ENCODE assay signal across 9 mouse cellular contexts in genomic region chr8:111061688-111062071, GRCm38 (mm10). TPM values are rescaled to one million over a fixed set of nuclear protein-coding genes. Genes with fewer than 3 reads are reported as not detected.
DNase-seq lines count a peak whose midpoint lies in the region; ATAC-seq and TF ChIP-seq lines count a peak whose summit lies in the region.
"Had no signal": no experiment of that assay in that cellular context is flagged by ENCODE, and none has a peak within 500 bp of the region (broad histone marks: within the 10 kb centered on the region; RNA-seq: fewer than 3 reads in every experiment).

No protein-coding gene starts in this region.

- TF ChIP-seq POLR2A in small intestine, adult 2 months (IDR thresholded peaks at IDR 0.05; ENCODE audit: low read depth, low read length): no peak

- DNase-seq in gastrocnemius, adult 2 months: no peak
- DNase-seq in gastrocnemius, postnatal 10 days: no peak
- DNase-seq in right cerebral cortex, postnatal 10 days (ENCODE audit: low spot score in 2 of 2): no peak

- peaks cover 20% of the 10 kb centered on the region for H3K36me3 ChIP-seq in E14TG2a.4 (ENCODE audit: insufficient read depth, low read length)
- H3K36me3 ChIP-seq in limb, embryonic 13.5 days: peaks cover 9% of the 10 kb centered on the region; the same call in 1 of the 2 replicates
- no peaks in the 10 kb centered on the region for H3K36me3 ChIP-seq in small intestine, adult 2 months (ENCODE audit: control insufficient read depth, insufficient read depth, low read length)

- H3K27me3 ChIP-seq in E14TG2a.4 (ENCODE audit: insufficient read depth, low read length): peaks cover 25% of the 10 kb centered on the region
- no peaks in the 10 kb centered on the region for H3K27me3 ChIP-seq in limb, embryonic 13.5 days
- H3K27me3 ChIP-seq in small intestine, adult 2 months (ENCODE audit: control insufficient read depth, insufficient read depth, low read length): no peaks in the 10 kb centered on the region

- H3K27ac ChIP-seq in gastrocnemius, adult 2 months: peak overlapping the region; percentile 29; the same call in 1 of the 2 replicates
- peak overlapping the region; percentile 29; the same call in 1 of the 2 replicates for H3K27ac ChIP-seq in limb, embryonic 13.5 days
- H3K27ac ChIP-seq in small intestine, adult 2 months (ENCODE audit: insufficient read depth, low read depth, low read length): no peak overlapping the region

- peak overlapping the region; percentile 77 for H3K4me3 ChIP-seq in gastrocnemius, adult 2 months
- peak overlapping the region; percentile 85 for H3K4me3 ChIP-seq in E14TG2a.4 (replicated peaks; ENCODE audit: low read length)
- H3K4me3 ChIP-seq in limb, embryonic 13.5 days: peak overlapping the region; percentile 68
- H3K4me3 ChIP-seq in small intestine, adult 2 months (ENCODE audit: low read depth, low read length): peak overlapping the region; percentile 76

- no peak for TF ChIP-seq CTCF in gastrocnemius, adult 2 months (IDR thresholded peaks at IDR 0.05)
- TF ChIP-seq CTCF in E14TG2a.4 (conservative IDR thresholded peaks at IDR 0.05; ENCODE audit: low read length): no peak
- TF ChIP-seq CTCF in small intestine, adult 2 months (IDR thresholded peaks at IDR 0.05; ENCODE audit: extremely low read depth, insufficient read length, insufficient replicate concordance, low read depth, low read length): no peak

- ATAC-seq in erythroid progenitor cell, adult 5-6 weeks (replicated peaks; ENCODE audit: low FRiP score, poor library complexity, severe bottlenecking): peak; percentile 13; the same call in 1 of the 2 replicates
- no peak for ATAC-seq in limb, embryonic 13.5 days (ENCODE audit: low FRiP score, low read depth)
- no peak for ATAC-seq in cerebellum, adult (ENCODE audit: insufficient number of reproducible peaks, low FRiP score, low TSS enrichment)

- under 1% methylated on average over 14 of the region's 14 CpGs for WGBS in limb, embryonic 13.5 days
- WGBS in small intestine, adult 2 months: 2% methylated on average over 14 of the region's 14 CpGs

- H3K9ac ChIP-seq in limb, embryonic 13.5 days: peak overlapping the region; percentile 64

- intact Hi-C loops in gastrocnemius, adult 2 months (cut with DNase I): no loop called here

- H3K9me3 ChIP-seq in E14TG2a.4 (ENCODE audit: low read length): no peaks in the 10 kb centered on the region
- H3K9me3 ChIP-seq in limb, embryonic 13.5 days: no peaks in the 10 kb centered on the region

- peaks cover 56% of the 10 kb centered on the region for H3K4me1 ChIP-seq in E14TG2a.4 (replicated peaks; ENCODE audit: low read depth, low read length)
- H3K4me1 ChIP-seq in limb, embryonic 13.5 days: peaks cover 32% of the 10 kb centered on the region
- peaks cover 17% of the 10 kb centered on the region; the same call in 1 of the 2 replicates for H3K4me1 ChIP-seq in small intestine, adult 2 months (ENCODE audit: control insufficient read depth, insufficient read depth, insufficient read length, low read length)

- H3K4me2 ChIP-seq in limb, embryonic 13.5 days (replicated peaks): peak overlapping the region; percentile 83

RNA-seq across cellular contexts. Expression of gene Exosc6, which starts 5.5 kb away (rescaled TPM):
- total RNA-seq in gastrocnemius, adult 2 months (2021): not detected
- not detected for total RNA-seq in gastrocnemius, postnatal 10 days (2021)
- 8.4 TPM in 1 of 2 replicates, not detected in the other for total RNA-seq in erythroid progenitor cell, adult 5-6 weeks (2015; ENCODE audit: low replicate concordance)
- total RNA-seq in erythroid progenitor cell, adult 5-6 weeks (2017; ENCODE audit: low replicate concordance): not detected in 2 replicates
- polyA plus RNA-seq in limb, embryonic 13.5 days (2015; fragmentation: Nextera tagmentation; extraction: Ambion mirVana): 7.4 and 9.3 TPM in 2 replicates
- polyA plus RNA-seq in small intestine, adult 2 months (2012; rRNA removed): 23.6 and 25.8 TPM in 2 replicates
- polyA plus RNA-seq: large intestine, adult 2 months had no signal

RNA-seq across cellular contexts. Expression of gene Aars, which starts 28.7 kb away (rescaled TPM):
- total RNA-seq in gastrocnemius, adult 2 months (2021): 10 to 100 TPM; 50.5 to 54.2 TPM
- 10 to 100 TPM; 41.5 to 53.4 TPM for total RNA-seq in gastrocnemius, postnatal 10 days (2021)
- 56.2 and 58.0 TPM in 2 replicates for total RNA-seq in erythroid progenitor cell, adult 5-6 weeks (2015; ENCODE audit: low replicate concordance)
- 114 and 124 TPM in 2 replicates for total RNA-seq in erythroid progenitor cell, adult 5-6 weeks (2017; ENCODE audit: low replicate concordance)
- polyA plus RNA-seq in limb, embryonic 13.5 days (2015; fragmentation: Nextera tagmentation; extraction: Ambion mirVana): 53.8 and 54.5 TPM in 2 replicates
- polyA plus RNA-seq in small intestine, adult 2 months (2012; rRNA removed): 7.9 and 23.6 TPM in 2 replicates

RNA-seq across cellular contexts. Expression of gene Ddx19b, which starts 30.1 kb away (rescaled TPM):
- 10 to 100 TPM; 11.4 to 13.0 TPM for total RNA-seq in gastrocnemius, adult 2 months (2021)
- 10 to 100 TPM in 1 of 2 experiments, 1 to 10 TPM in 1; 9.9 to 10.4 TPM for total RNA-seq in gastrocnemius, postnatal 10 days (2021)
- 0.72 and 1.7 TPM in 2 replicates for total RNA-seq in erythroid progenitor cell, adult 5-6 weeks (2015; ENCODE audit: low replicate concordance)
- total RNA-seq in erythroid progenitor cell, adult 5-6 weeks (2017; ENCODE audit: low replicate concordance): 1.8 and 4.6 TPM in 2 replicates
- 4.0 and 4.1 TPM in 2 replicates for polyA plus RNA-seq in limb, embryonic 13.5 days (2015; fragmentation: Nextera tagmentation; extraction: Ambion mirVana)
- polyA plus RNA-seq in small intestine, adult 2 months (2012; rRNA removed): 1.3 and 1.7 TPM in 2 replicates

RNA-seq across cellular contexts. Expression of gene Clec18a, which starts 30.5 kb away (rescaled TPM):
- 1 to 10 TPM in 1 of 2 experiments, under 1 TPM in 1; 0.36 to 1.1 TPM for total RNA-seq in gastrocnemius, adult 2 months (2021)
- 1 to 10 TPM in 1 of 2 experiments, under 1 TPM in 1; 0.63 to 1.0 TPM for total RNA-seq in gastrocnemius, postnatal 10 days (2021)
- total RNA-seq in erythroid progenitor cell, adult 5-6 weeks (2015; ENCODE audit: low replicate concordance): not detected in 2 replicates
- not detected in 2 replicates for total RNA-seq in erythroid progenitor cell, adult 5-6 weeks (2017; ENCODE audit: low replicate concordance)
- polyA plus RNA-seq in limb, embryonic 13.5 days (2015; fragmentation: Nextera tagmentation; extraction: Ambion mirVana): not detected in 2 replicates
- not detected in 2 replicates for polyA plus RNA-seq in small intestine, adult 2 months (2012; rRNA removed)
- polyA plus RNA-seq: large intestine, adult 2 months had no signal

RNA-seq across cellular contexts. Expression of gene Pdpr, which starts 32.8 kb away (rescaled TPM):
- 100 to 1,000 TPM; 111 to 130 TPM for total RNA-seq in gastrocnemius, adult 2 months (2021)
- total RNA-seq in gastrocnemius, postnatal 10 days (2021): 10 to 100 TPM; 52.9 to 67.6 TPM
- 6.8 and 9.6 TPM in 2 replicates for total RNA-seq in erythroid progenitor cell, adult 5-6 weeks (2015; ENCODE audit: low replicate concordance)
- 8.1 and 11.0 TPM in 2 replicates for total RNA-seq in erythroid progenitor cell, adult 5-6 weeks (2017; ENCODE audit: low replicate concordance)
- 11.4 and 12.8 TPM in 2 replicates for polyA plus RNA-seq in limb, embryonic 13.5 days (2015; fragmentation: Nextera tagmentation; extraction: Ambion mirVana)
- 6.4 and 6.7 TPM in 2 replicates for polyA plus RNA-seq in small intestine, adult 2 months (2012; rRNA removed)
